Mouse (Mus musculus) C2C12 (cell line): ENCODE measurements around the gene Gpam.

Experiments used
- CTCF ChIP-seq: IDR thresholded peaks from one replicate; pipeline ENCODE4 v1.5.1; 2011; ENCODE audit not compliant: control insufficient read depth, insufficient read depth, insufficient read length
- MYOD1 ChIP-seq: IDR thresholded peaks from one replicate; pipeline ENCODE4 v1.6.1; 2011; ENCODE audit warnings: low read depth; ENCODE audit not compliant: control insufficient read depth, insufficient read length
- MYOG ChIP-seq: IDR thresholded peaks from one replicate; pipeline ENCODE4 v1.6.1; 2011; ENCODE audit not compliant: control insufficient read depth, insufficient read length; ENCODE audit errors: extremely low read depth

GRCm38 (mm10) chr19:55137884-55138283 is 10.8 kb upstream of the Gpam start:
- TF ChIP-seq CTCF: no peak
- TF ChIP-seq MYOD1: no peak
- TF ChIP-seq MYOG: no peak
